Mouse (Mus musculus) hindbrain, embryonic 12.5 days (tissue): ENCODE measurements around the gene Gm5089. TPM values are rescaled to one million over a fixed set of nuclear protein-coding genes. Genes with fewer than 3 reads are reported as not detected.

Experiments
- ATAC-seq: fragments of 200-750 bp; cut with Nextera tagmentation; 2 replicates; pipeline ENCODE4 v1.8.0; 2017; ENCODE audit warnings: moderate TSS enrichment; ENCODE audit not compliant: low FRiP score
- H3K27ac ChIP-seq: fragments of 300-500 bp; sonication (generic); 2 replicates; pipeline ENCODE4 v1.5.1; 2016; ENCODE audit warnings: mild to moderate bottlenecking
- H3K27me3 ChIP-seq: fragments of 300-500 bp; sonication (generic); 2 replicates; pipeline ENCODE4 v1.6.1; 2016; ENCODE audit warnings: mild to moderate bottlenecking
- H3K36me3 ChIP-seq: fragments of 300-500 bp; sonication (generic); 2 replicates; pipeline ENCODE4 v1.6.1; 2016; ENCODE audit warnings: mild to moderate bottlenecking
- H3K4me1 ChIP-seq: fragments of 300-500 bp; sonication (generic); 2 replicates; pipeline ENCODE4 v1.6.1; 2016
- H3K4me2 ChIP-seq: fragments of 300-500 bp; sonication (generic); replicated peaks from 2 replicates; pipeline ENCODE4 v1.6.1; 2016; ENCODE audit warnings: mild to moderate bottlenecking
- H3K4me3 ChIP-seq: fragments of 300-500 bp; sonication (generic); 2 replicates; pipeline ENCODE4 v1.5.1; 2016; ENCODE audit warnings: mild to moderate bottlenecking
- H3K9ac ChIP-seq: fragments of 300-500 bp; sonication (generic); 2 replicates; pipeline ENCODE4 v1.6.1; 2016; ENCODE audit warnings: mild to moderate bottlenecking, moderate library complexity
- H3K9me3 ChIP-seq: fragments of 300-500 bp; sonication (generic); replicated peaks from 2 replicates; pipeline ENCODE4 v1.6.1; 2016; ENCODE audit warnings: mild to moderate bottlenecking
- WGBS: fragments of 180-500 bp; shearing (Covaris S2); methylation state at CpG from one replicate; pipeline ENCODE4 v1.1.7; 2016; 5-methylcytosine and 5-hydroxymethylcytosine counted together
- polyA plus RNA-seq: library from polyadenylated mRNA; unstranded; fragments of >200 nt; fragmentation: Nextera tagmentation; extraction: Ambion mirVana; gene quantifications from 2 replicates; pipeline ENCODE4 v1.2.1, GENCODE M21; 2016

The Gm5089 gene
- polyA plus RNA-seq, 1 experiment from 2014 or later: 4.0 TPM

DNA sequence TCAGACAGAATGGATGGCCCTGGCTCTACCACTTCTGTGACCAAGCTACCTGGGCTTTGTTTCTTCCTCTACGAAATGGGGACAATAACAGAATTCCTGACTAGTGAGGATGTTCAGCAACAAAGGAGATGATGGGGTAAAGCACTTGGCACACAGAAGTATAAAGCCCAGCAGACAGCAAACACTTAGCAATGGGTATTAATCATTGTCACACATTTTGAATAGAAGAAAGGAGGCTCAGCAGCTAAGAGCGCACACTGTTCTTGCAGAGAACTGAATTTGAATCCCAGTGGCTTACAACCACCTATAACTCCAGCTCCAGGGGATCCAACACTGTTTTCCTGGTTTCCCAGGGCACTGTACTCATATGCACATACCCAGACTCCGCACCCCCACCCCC, 23.3 kb downstream of the Gm5089 start:
- Histone ChIP-seq H3K4me3 (no peak overlapping the region), H3K4me2 (no peak overlapping the region), H3K9ac (no peak overlapping the region), H3K27ac (0 out of 2 replicates have a peak overlapping the region, but pooled peaks have one; percentile 23), H3K27me3 (no peaks in the 10 kb centered on the region), H3K9me3 (no peaks in the 10 kb centered on the region), H3K36me3 (no peaks in the 10 kb centered on the region), H3K4me1 (peaks cover 15% of the 10 kb centered on the region)
- WGBS: 57% methylated on average over 3 of the region's 3 CpGs
- peak; percentile 58; the same call in 1 of the 2 replicates for ATAC-seq

- Histone ChIP-seq H3K4me2 (no peak overlapping the region; the same call in 1 of the 2 replicates), H3K9me3 (no peaks in the 10 kb centered on the region), H3K27me3 (no peaks in the 10 kb centered on the region), H3K27ac (peak overlapping the region; percentile 30), H3K4me3 (no peak overlapping the region), H3K4me1 (peaks cover 15% of the 10 kb centered on the region), H3K36me3 (no peaks in the 10 kb centered on the region), H3K9ac (no peak overlapping the region)
- ATAC-seq: peak; percentile 70
- 27% methylated on average over 8 of the region's 8 CpGs for WGBS
Measured at GRCm38 (mm10) chr14:122427204-122427560, 23.7 kb downstream of the Gm5089 start.

- peak; percentile 29; the same call in 1 of the 2 replicates for ATAC-seq
Measured at GRCm38 (mm10) chr14:122426529-122427203, 24.2 kb downstream of the Gm5089 start.

DNA sequence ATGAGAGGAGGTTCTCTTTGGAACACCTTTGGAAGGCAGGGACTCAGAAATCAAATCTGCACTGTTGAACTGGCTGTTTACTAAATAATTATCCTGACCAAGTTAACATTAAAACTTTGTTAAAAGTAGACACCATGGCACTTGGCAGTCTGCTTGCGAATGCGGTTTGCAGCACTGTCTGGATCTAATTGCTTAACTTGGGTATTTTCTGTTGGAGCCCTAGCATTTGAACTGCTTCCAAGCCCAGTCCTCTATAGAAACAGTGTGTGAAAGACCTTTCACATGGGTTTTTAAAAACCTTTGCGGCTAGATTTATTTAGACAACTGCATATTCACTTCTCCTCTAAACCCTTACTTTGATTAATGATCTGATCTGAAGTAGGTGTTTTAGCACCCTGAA, 26.5 kb downstream of the Gm5089 start:
- no peaks in the 10 kb centered on the region for H3K27me3 ChIP-seq
- H3K4me3 ChIP-seq: no peak overlapping the region
- H3K9ac ChIP-seq: no peak overlapping the region
- 81% methylated on average over 3 of the region's 3 CpGs for WGBS
- no peaks in the 10 kb centered on the region for H3K36me3 ChIP-seq
- H3K9me3 ChIP-seq: no peaks in the 10 kb centered on the region
- H3K4me2 ChIP-seq: no peak overlapping the region
- no peak for ATAC-seq
- H3K4me1 ChIP-seq: peaks cover 15% of the 10 kb centered on the region
- no peak overlapping the region for H3K27ac ChIP-seq

More at GRCm38 (mm10) chr14:122426529-122427203, 24.2 kb downstream of the Gm5089 start:
- H3K36me3 ChIP-seq: no peaks in the 10 kb centered on the region
- H3K4me2 ChIP-seq: no peak overlapping the region; the same call in 1 of the 2 replicates
- no peaks in the 10 kb centered on the region for H3K9me3 ChIP-seq
- peaks cover 15% of the 10 kb centered on the region for H3K4me1 ChIP-seq
- H3K4me3 ChIP-seq: no peak overlapping the region
- H3K27ac ChIP-seq: peak overlapping the region; percentile 30
- no peak overlapping the region for H3K9ac ChIP-seq
- no peaks in the 10 kb centered on the region for H3K27me3 ChIP-seq
- 45% methylated on average over 10 of the region's 10 CpGs for WGBS

- 0 out of 2 replicates have a peak, but pooled peaks have one; percentile 32 for ATAC-seq
- no peaks in the 10 kb centered on the region for H3K36me3 ChIP-seq
- H3K4me3 ChIP-seq: no peak overlapping the region
- no peaks in the 10 kb centered on the region for H3K9me3 ChIP-seq
- H3K27me3 ChIP-seq: peaks cover 11% of the 10 kb centered on the region; the same call in 1 of the 2 replicates
- H3K4me1 ChIP-seq: peaks cover 11% of the 10 kb centered on the region
- WGBS: 15% methylated on average over 4 of the region's 4 CpGs
- H3K27ac ChIP-seq: 0 out of 2 replicates have a peak overlapping the region, but pooled peaks have one; percentile 8
- H3K4me2 ChIP-seq: no peak overlapping the region
- H3K9ac ChIP-seq: no peak overlapping the region
Measured at GRCm38 (mm10) chr14:122416166-122416771, 34.6 kb downstream of the Gm5089 start.

GRCm38 (mm10) chr14:122414786-122415185, 36.1 kb downstream of the Gm5089 start:
- Histone ChIP-seq H3K4me2 (no peak overlapping the region), H3K9ac (no peak overlapping the region), H3K36me3 (no peaks in the 10 kb centered on the region), H3K4me3 (no peak overlapping the region), H3K27me3 (peaks cover 17% of the 10 kb centered on the region; the same call in 1 of the 2 replicates), H3K9me3 (no peaks in the 10 kb centered on the region), H3K27ac (no peak overlapping the region), H3K4me1 (peaks cover 11% of the 10 kb centered on the region)
- no peak for ATAC-seq
- 89% methylated on average over 2 of the region's 2 CpGs for WGBS

DNA sequence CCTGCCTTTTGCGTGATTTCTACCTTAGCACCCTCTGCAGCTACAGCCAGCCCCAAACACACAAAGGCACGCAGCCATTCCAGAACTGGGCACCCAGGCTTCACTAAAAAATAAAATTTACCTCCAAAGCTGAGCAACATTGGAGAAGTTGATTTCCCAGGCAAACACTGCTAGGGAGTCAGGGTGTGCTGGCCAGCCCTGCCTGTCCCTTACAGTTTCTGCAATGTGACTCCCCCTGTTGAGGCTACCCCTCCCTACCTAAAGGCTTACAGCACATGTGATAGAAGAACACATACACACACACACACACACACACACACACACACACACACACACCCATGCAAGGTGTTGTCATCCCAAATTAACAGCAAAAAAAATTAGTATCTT, 37.4 kb downstream of the Gm5089 start:
- no peak for ATAC-seq
- no peaks in the 10 kb centered on the region for H3K9me3 ChIP-seq
- no peak overlapping the region for H3K27ac ChIP-seq
- 56% methylated on average over 2 of the region's 2 CpGs for WGBS
- H3K36me3 ChIP-seq: no peaks in the 10 kb centered on the region
- H3K4me3 ChIP-seq: no peak overlapping the region
- H3K27me3 ChIP-seq: peaks cover 23% of the 10 kb centered on the region
- peaks cover 11% of the 10 kb centered on the region for H3K4me1 ChIP-seq
- no peak overlapping the region for H3K9ac ChIP-seq
- H3K4me2 ChIP-seq: no peak overlapping the region

GRCm38 (mm10) chr14:122412841-122413541, 37.9 kb downstream of the Gm5089 start:
- Histone ChIP-seq H3K4me2 (no peak overlapping the region), H3K27me3 (peaks cover 23% of the 10 kb centered on the region), H3K9me3 (no peaks in the 10 kb centered on the region), H3K27ac (no peak overlapping the region), H3K4me3 (no peak overlapping the region), H3K4me1 (peaks cover 11% of the 10 kb centered on the region), H3K9ac (no peak overlapping the region), H3K36me3 (no peaks in the 10 kb centered on the region)
- ATAC-seq: no peak
- 65% methylated on average over 2 of the region's 2 CpGs for WGBS

GRCm38 (mm10) chr14:122406541-122407219, 44.2 kb downstream of the Gm5089 start:
- peak overlapping the region; percentile 34 for H3K4me3 ChIP-seq
- H3K9me3 ChIP-seq: no peaks in the 10 kb centered on the region
- WGBS: under 1% methylated on average over 58 of the region's 58 CpGs
- H3K27ac ChIP-seq: peak overlapping the region; percentile 72
- peak overlapping the region; percentile 73 for H3K4me2 ChIP-seq
- H3K4me1 ChIP-seq: peaks cover 33% of the 10 kb centered on the region
- peak overlapping the region; percentile 63 for H3K9ac ChIP-seq
- peaks cover 70% of the 10 kb centered on the region for H3K27me3 ChIP-seq
- H3K36me3 ChIP-seq: no peaks in the 10 kb centered on the region
- peak; percentile 79 for ATAC-seq

DNA sequence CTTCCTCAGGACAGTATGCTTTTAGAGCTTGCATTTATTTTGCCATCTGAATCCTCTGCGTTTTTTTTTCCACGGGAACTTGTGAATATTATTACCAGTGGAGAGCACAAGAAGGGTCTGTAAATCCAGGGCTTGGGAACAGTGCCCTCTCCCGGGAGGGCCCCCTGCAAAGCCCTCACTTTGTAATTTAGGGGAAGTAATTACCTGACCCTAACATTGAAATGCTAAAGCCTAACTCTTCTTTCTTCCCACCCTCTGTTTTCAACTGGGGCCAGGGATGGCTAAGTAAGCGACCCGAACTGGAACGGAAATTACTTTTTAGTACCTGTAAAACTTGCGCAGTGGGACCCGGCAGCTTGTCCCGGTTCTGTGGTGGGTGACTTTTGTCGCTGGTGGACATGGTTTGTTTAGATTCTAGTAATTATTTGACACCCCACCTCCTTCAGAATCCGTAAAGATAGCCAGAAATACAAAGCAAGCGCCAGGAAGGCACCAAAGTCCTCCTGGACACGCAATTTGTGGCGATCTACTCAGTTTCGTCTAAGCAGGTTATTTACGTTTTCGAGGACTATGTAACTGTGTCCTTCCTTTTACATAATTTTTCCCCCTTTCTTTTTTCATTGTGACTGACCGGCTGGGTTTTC, 44.9 kb downstream of the Gm5089 start:
- 1% methylated on average over 18 of the region's 18 CpGs for WGBS
- H3K4me2 ChIP-seq: peak overlapping the region; percentile 73
- no peaks in the 10 kb centered on the region for H3K9me3 ChIP-seq
- H3K4me1 ChIP-seq: peaks cover 33% of the 10 kb centered on the region
- peak overlapping the region; percentile 72 for H3K27ac ChIP-seq
- peak overlapping the region; percentile 34 for H3K4me3 ChIP-seq
- ATAC-seq: no peak
- H3K9ac ChIP-seq: peak overlapping the region; percentile 63; the same call in 1 of the 2 replicates
- peaks cover 75% of the 10 kb centered on the region for H3K27me3 ChIP-seq
- H3K36me3 ChIP-seq: no peaks in the 10 kb centered on the region

DNA sequence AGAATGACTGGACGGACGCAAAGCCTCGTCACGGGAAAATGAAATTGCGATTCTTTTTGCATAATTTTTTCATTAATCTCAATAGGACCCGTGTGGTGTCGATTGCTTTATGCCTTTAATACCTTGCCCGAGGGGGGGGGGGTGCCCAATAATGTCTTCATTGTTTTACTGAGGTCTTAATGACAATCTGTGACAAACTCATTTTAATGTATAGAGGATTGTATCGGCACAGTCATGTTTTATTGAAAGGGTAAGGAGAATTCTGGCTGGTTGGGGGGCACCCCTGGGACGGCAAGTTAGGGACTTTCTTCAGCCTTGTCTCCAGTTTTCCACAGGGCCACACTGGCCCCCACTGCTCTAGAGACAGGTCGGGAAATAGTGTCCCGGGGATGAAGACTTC, 45.7 kb downstream of the Gm5089 start:
- peak; percentile 32 for ATAC-seq
- Histone ChIP-seq H3K4me3 (0 out of 2 replicates have a peak overlapping the region, but pooled peaks have one; percentile 34), H3K27ac (peak overlapping the region; percentile 72; the same call in 1 of the 2 replicates), H3K36me3 (no peaks in the 10 kb centered on the region), H3K9ac (no peak overlapping the region), H3K4me1 (peaks cover 33% of the 10 kb centered on the region), H3K27me3 (peaks cover 80% of the 10 kb centered on the region), H3K9me3 (no peaks in the 10 kb centered on the region), H3K4me2 (peak overlapping the region; percentile 73)
- 32% methylated on average over 12 of the region's 12 CpGs for whole genome bisulfite sequencing
